Mouse (Mus musculus) heart, adult 2 months (tissue): Measurements from ENCODE around the gene Klk9. TPM values are rescaled to one million over a fixed set of nuclear protein-coding genes. Genes with fewer than 3 reads are reported as not detected.

Experiments
- DNase-seq, 2 experiments: peaks; one replicate each; pipeline ENCODE4 v3.0.0; 2021
- H3K27ac ChIP-seq: fragments of 200-600 bp; 2 replicates; pipeline ENCODE4 v1.8.1; 2022
- H3K27me3 ChIP-seq: fragments of 200-500 bp; 2 replicates; pipeline ENCODE4 v1.6.1; 2012; ENCODE audit warnings: mild to moderate bottlenecking, low read length, inconsistent platforms, mixed read lengths; ENCODE audit not compliant: control insufficient read depth, insufficient read depth
- H3K36me3 ChIP-seq: fragments of 200-500 bp; 2 replicates; pipeline ENCODE4 v1.6.1; 2012; ENCODE audit warnings: low read length, inconsistent platforms; ENCODE audit not compliant: control insufficient read depth, insufficient read depth
- H3K4me1 ChIP-seq: fragments of 200-500 bp; 2 replicates; pipeline ENCODE4 v1.6.1; 2011; ENCODE audit warnings: low read length; ENCODE audit not compliant: control insufficient read depth, insufficient read depth
- H3K4me3 ChIP-seq: fragments of 200-600 bp; 2 replicates; pipeline ENCODE4 v1.8.1; 2022
- H3K79me2 ChIP-seq: fragments of 200-500 bp; replicated peaks from 2 replicates; pipeline ENCODE4 v1.6.1; 2012; ENCODE audit warnings: mild to moderate bottlenecking, inconsistent platforms, low read length, moderate library complexity, mixed read lengths; ENCODE audit not compliant: control insufficient read depth, insufficient read depth
- H3K9ac ChIP-seq: fragments of 200-500 bp; 2 replicates; pipeline ENCODE4 v1.6.1; 2012; ENCODE audit warnings: low read depth, mild to moderate bottlenecking, control low read depth, inconsistent platforms, low read length, mixed read lengths
- CTCF ChIP-seq: fragments of 200-600 bp; IDR thresholded peaks from 2 replicates; pipeline ENCODE4 v1.8.1; 2022; ENCODE audit warnings: antibody characterized with exemption, mild to moderate bottlenecking, moderate library complexity
- EP300 ChIP-seq: fragments of 200-500 bp; IDR thresholded peaks from 2 replicates; pipeline ENCODE4 v1.6.1; 2011; ENCODE audit warnings: low read depth, low read length, control low read depth; ENCODE audit not compliant: insufficient read depth
- POLR2A ChIP-seq: fragments of 200-500 bp; IDR thresholded peaks from 2 replicates; pipeline ENCODE4 v1.6.1; 2011; ENCODE audit warnings: mild to moderate bottlenecking, low read depth, low read length, control low read depth; ENCODE audit not compliant: insufficient read depth
- WGBS: fragments of 180-500 bp; shearing (Covaris S2); methylation state at CpG from one replicate; pipeline ENCODE4 v1.1.7; 2018; 5-methylcytosine and 5-hydroxymethylcytosine counted together
- intact Hi-C: fragments of 180-260 bp; cut with DNase I; formaldehyde crosslinking; loops from one replicate; pipeline ENCODE4 v1.15.1; 2025
- polyA plus RNA-seq: library from polyadenylated mRNA; depleted of rRNA; stranded (reverse); fragments of >200 nt; gene quantifications from 2 replicates; pipeline ENCODE4 v1.2.3, GENCODE M21; 2012; rRNA removed
- total RNA-seq, 2 experiments: library from RNA; stranded (reverse); gene quantifications; 2 replicates each; pipeline ENCODE4 v1.2.3; 2021

Gene Klk9
- total and polyA plus RNA-seq, 3 experiments: 0.12 TPM; not detected in 2

DNA sequence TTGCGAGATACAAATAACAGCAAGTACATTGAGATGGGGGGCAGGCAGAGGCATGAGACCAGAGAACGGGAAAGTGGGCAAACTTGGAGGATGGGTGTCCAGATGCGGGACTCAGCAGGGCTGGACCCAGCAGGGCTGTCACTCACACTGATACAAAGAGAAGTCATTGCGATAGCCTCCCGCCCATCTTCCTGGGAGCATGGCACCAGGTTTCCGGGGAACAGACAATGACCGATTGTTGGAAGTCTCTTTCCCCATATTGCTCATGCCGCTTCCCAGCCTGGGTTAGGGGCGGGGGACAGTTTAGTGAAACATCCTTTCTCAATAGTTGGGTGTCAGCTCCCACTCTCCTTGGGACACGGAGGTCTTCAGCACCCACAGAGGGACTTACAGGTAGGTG is 32.5 kb downstream of the Klk9 start, which contains the start of gene Klk6:
Gene Klk6, plus strand, starts transcription at position 301 of the 400 bp plus-strand sequence.
- H3K4me1 ChIP-seq: no peaks in the 10 kb centered on the region
- no peak within 1 kb of the TSS for H3K27ac ChIP-seq
- WGBS: 78% methylated on average over 10 of the region's 10 CpGs
- no peaks in the 10 kb centered on the region for H3K36me3 ChIP-seq
- peak in 1 of 2 experiments; percentile 7 for DNase-seq
- TF ChIP-seq CTCF (no peak), EP300 (no peak), POLR2A (no peak)
- H3K4me3 ChIP-seq: no peak within 1 kb of the TSS
- intact Hi-C loops: no loop called here
- H3K79me2 ChIP-seq: no peaks in the 10 kb centered on the region
- no peak within 1 kb of the TSS for H3K9ac ChIP-seq
- no peaks in the 10 kb centered on the region for H3K27me3 ChIP-seq

DNA sequence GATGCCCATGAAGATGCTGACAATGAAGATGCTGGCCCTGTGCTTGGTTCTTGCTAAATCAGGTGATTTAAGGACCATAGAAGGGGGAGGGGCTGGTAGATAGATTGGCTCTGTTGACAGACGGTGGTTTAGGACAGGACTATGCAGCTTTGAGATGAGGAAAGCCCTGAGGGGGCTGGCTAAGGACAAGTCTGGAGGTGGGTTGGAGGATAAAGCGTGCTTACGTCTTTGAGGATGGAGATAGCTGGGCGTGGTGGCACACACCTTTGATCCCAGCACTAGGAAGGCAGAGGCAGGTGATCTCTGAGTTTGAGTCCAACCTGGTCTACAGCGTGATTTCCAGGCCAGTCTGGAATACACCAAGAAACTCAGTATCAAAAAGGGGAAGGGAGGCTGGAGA is 34.4 kb downstream of the Klk9 start:
- peak in 1 of 2 experiments; percentile 9 for DNase-seq
- Histone ChIP-seq H3K4me3 (no peak overlapping the region), H3K9ac (no peak overlapping the region), H3K27ac (no peak overlapping the region), H3K4me1 (no peaks in the 10 kb centered on the region), H3K79me2 (no peaks in the 10 kb centered on the region), H3K36me3 (no peaks in the 10 kb centered on the region), H3K27me3 (no peaks in the 10 kb centered on the region)
- intact Hi-C loops: no loop called here
- TF ChIP-seq POLR2A (no peak), CTCF (no peak), EP300 (no peak)
- 79% methylated on average over 5 of the region's 5 CpGs for WGBS

DNA sequence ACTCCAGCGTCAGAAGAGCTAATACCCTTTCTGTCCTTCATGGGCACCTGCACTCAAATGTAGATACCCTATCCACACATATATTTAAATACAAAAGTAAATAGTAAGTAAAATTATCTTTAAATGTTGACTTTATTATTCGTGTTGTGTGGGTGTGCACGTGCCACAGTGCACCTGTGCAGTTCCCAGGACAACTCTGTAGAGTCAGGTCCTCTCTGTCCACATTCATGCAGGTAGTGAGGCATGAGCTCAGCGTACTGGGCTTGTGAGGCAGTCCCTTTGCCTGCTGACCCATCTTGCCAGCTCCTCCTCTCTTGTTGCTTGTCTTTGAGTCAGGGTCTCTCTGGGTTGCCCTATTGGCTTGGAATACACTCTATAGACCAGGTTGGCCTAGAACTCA is 36.0 kb downstream of the Klk9 start:
- no peaks in the 10 kb centered on the region for H3K27me3 ChIP-seq
- peak in 1 of 2 experiments; percentile 0 for DNase-seq
- H3K4me1 ChIP-seq: no peaks in the 10 kb centered on the region
- no peak overlapping the region for H3K9ac ChIP-seq
- H3K36me3 ChIP-seq: no peaks in the 10 kb centered on the region
- H3K4me3 ChIP-seq: no peak overlapping the region
- WGBS: 78% methylated on average over 4 of the region's 4 CpGs
- H3K27ac ChIP-seq: no peak overlapping the region
- TF ChIP-seq EP300 (no peak), POLR2A (no peak), CTCF (no peak)
- no peaks in the 10 kb centered on the region for H3K79me2 ChIP-seq
- intact Hi-C loops: no loop called here

DNA sequence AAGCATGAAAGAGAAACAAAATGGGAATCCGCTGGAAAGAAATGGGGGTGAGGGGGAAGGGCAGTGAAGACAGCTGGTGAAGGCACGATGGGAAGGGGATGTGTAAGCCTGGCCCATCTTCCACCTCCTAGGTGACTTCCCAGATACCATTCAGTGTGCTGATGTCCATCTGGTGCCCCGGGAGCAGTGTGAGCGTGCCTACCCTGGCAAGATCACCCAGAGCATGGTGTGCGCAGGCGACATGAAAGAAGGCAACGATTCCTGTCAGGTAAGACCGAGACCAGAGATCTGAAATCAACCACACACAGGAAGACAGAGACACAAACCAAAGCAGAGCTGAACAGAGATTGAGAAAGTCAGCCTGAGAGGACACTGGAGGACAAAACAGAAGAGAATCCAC is 37.3 kb downstream of the Klk9 start:
- TF ChIP-seq CTCF: no peak
- no peak for TF ChIP-seq EP300
- no peak for TF ChIP-seq POLR2A
- no peaks in the 10 kb centered on the region for H3K36me3 ChIP-seq
- no peak overlapping the region for H3K4me3 ChIP-seq
- DNase-seq: no peak
- no peak overlapping the region for H3K27ac ChIP-seq
- H3K4me1 ChIP-seq: no peaks in the 10 kb centered on the region
- intact Hi-C loops: no loop called here
- no peaks in the 10 kb centered on the region for H3K79me2 ChIP-seq
- H3K27me3 ChIP-seq: no peaks in the 10 kb centered on the region
- no peak overlapping the region for H3K9ac ChIP-seq
- 85% methylated on average over 8 of the region's 8 CpGs for WGBS

DNA sequence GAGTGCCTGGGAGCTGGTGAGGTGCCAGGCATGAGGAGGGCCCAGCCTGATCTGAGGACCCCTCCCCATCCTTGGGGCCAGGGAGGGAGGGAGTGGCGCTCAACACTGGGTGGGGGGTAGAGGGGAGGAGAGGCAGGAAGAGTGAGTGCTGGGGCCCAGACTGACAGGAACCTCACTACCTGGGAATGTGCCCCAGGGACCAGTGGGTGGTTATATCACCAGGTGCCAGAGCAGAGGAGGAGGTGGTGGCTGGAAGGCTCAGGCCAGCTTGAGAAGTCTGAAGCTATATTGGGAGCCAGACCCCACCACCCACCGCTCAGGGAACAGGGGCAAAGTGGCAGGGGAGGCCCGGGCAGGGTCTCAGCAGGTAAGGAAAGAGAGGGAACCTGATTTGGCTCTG is 50.0 kb downstream of the Klk9 start, which contains the start of gene Klk5:
Gene Klk5, plus strand, starts transcription at position 271 of the 400 bp plus-strand sequence.
- 48% methylated on average over 3 of the region's 3 CpGs for WGBS
- Histone ChIP-seq H3K4me3 (no peak within 1 kb of the TSS), H3K36me3 (no peaks in the 10 kb centered on the region), H3K27me3 (no peaks in the 10 kb centered on the region), H3K4me1 (no peaks in the 10 kb centered on the region), H3K79me2 (no peaks in the 10 kb centered on the region), H3K9ac (no peak within 1 kb of the TSS), H3K27ac (no peak within 1 kb of the TSS)
- TF ChIP-seq EP300 (no peak), CTCF (no peak), POLR2A (no peak)
- DNase-seq: no peak
- intact Hi-C loops: no loop called here

DNA sequence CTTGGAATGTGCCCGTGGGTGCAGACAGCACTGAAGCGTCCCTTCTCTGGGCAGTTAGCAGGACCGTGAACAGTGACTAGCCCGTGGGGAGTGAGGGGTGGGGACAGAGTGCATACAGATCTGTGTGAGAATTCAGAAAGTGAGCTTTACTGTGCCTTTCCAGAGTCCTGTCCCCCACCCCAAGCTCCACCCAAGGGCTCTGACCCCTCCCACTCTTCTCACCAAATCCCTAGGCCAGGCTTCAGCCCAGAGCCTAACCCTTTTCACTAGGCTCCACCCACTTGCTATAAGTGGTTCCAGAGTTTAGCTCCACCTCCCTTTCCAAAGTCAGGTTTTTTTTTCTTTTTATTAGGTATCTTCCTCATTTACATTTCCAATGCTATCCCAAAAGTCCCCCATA is 52.1 kb downstream of the Klk9 start:
- TF ChIP-seq EP300: no peak
- TF ChIP-seq CTCF: no peak
- TF ChIP-seq POLR2A: no peak
- 72% methylated on average over 4 of the region's 4 CpGs for WGBS
- Histone ChIP-seq H3K4me3 (no peak overlapping the region), H3K9ac (no peak overlapping the region), H3K36me3 (no peaks in the 10 kb centered on the region), H3K27ac (no peak overlapping the region), H3K27me3 (no peaks in the 10 kb centered on the region), H3K4me1 (no peaks in the 10 kb centered on the region), H3K79me2 (no peaks in the 10 kb centered on the region)
- no peak for DNase-seq
- intact Hi-C loops: no loop called here

Other genes starting within 250 kb of the Klk9 start
- gene Cd33, start 247.5 kb upstream of the Klk9 start, total RNA-seq: 1 to 10 TPM; 2.4 to 3.5 TPM
- gene Cd33, start 247.5 kb upstream of the Klk9 start, polyA plus RNA-seq: 7.6 and 7.9 TPM in 2 replicates
- under 1 TPM; 0.86 to 0.93 TPM for gene Zfp658, start 229.6 kb upstream of the Klk9 start, total RNA-seq
- gene Zfp658, start 229.6 kb upstream of the Klk9 start, polyA plus RNA-seq: 0.70 and 1.0 TPM in 2 replicates
- gene Zfp719, start 212.3 kb upstream of the Klk9 start, total RNA-seq: 1 to 10 TPM; 3.8 to 5.9 TPM
- gene Zfp719, start 212.3 kb upstream of the Klk9 start, polyA plus RNA-seq: 1.4 and 3.3 TPM in 2 replicates
- not detected for gene Zfp819, start 184.7 kb upstream of the Klk9 start, total RNA-seq
- gene Zfp819, start 184.7 kb upstream of the Klk9 start, polyA plus RNA-seq: not detected in 2 replicates
- gene Ceacam18, start 157.2 kb upstream of the Klk9 start, total RNA-seq: not detected
- not detected in 2 replicates for gene Ceacam18, start 157.2 kb upstream of the Klk9 start, polyA plus RNA-seq
- gene Siglece, start 131.7 kb upstream of the Klk9 start, total RNA-seq: 1 to 10 TPM; 1.6 to 1.9 TPM
- 1.7 and 2.1 TPM in 2 replicates for gene Siglece, start 131.7 kb upstream of the Klk9 start, polyA plus RNA-seq
- gene Ctu1, start 119.9 kb upstream of the Klk9 start, total RNA-seq: 1 to 10 TPM; 3.1 to 3.2 TPM
- 2.5 and 3.2 TPM in 2 replicates for gene Ctu1, start 119.9 kb upstream of the Klk9 start, polyA plus RNA-seq
- gene Klk14, start 101.5 kb upstream of the Klk9 start, total RNA-seq: under 1 TPM in 1 of 2 experiments, not detected in 1; 0.30 TPM
- 0.44 and 0.45 TPM in 2 replicates for gene Klk14, start 101.5 kb upstream of the Klk9 start, polyA plus RNA-seq
- not detected for gene Klk13, start 79.3 kb upstream of the Klk9 start, total RNA-seq
- gene Klk13, start 79.3 kb upstream of the Klk9 start, polyA plus RNA-seq: 0.18 and 0.35 TPM in 2 replicates
- gene Klk12, start 23.0 kb upstream of the Klk9 start, total RNA-seq: not detected
- not detected in 2 replicates for gene Klk12, start 23.0 kb upstream of the Klk9 start, polyA plus RNA-seq
- gene Klk11, start 17.3 kb upstream of the Klk9 start, total RNA-seq: under 1 TPM; 0.25 to 0.44 TPM
- 0.20 and 0.78 TPM in 2 replicates for gene Klk11, start 17.3 kb upstream of the Klk9 start, polyA plus RNA-seq
- under 1 TPM; 0.27 to 0.65 TPM for gene Klk10, start 10.9 kb upstream of the Klk9 start, total RNA-seq
- 0.70 and 1.8 TPM in 2 replicates for gene Klk10, start 10.9 kb upstream of the Klk9 start, polyA plus RNA-seq
- gene Klk8, start 5.7 kb downstream of the Klk9 start, total RNA-seq: 10 to 100 TPM; 10.6 TPM
- gene Klk8, start 5.7 kb downstream of the Klk9 start, polyA plus RNA-seq: 8.5 and 9.0 TPM in 2 replicates
- not detected for gene Klk7, start 19.4 kb downstream of the Klk9 start, total RNA-seq
- gene Klk7, start 19.4 kb downstream of the Klk9 start, polyA plus RNA-seq: 0.08 TPM in 1 of 2 replicates, not detected in the other
- gene Klk6, start 32.6 kb downstream of the Klk9 start, total RNA-seq: not detected
- gene Klk6, start 32.6 kb downstream of the Klk9 start, polyA plus RNA-seq: not detected in 2 replicates
- not detected for gene Klk5, start 50.1 kb downstream of the Klk9 start, total RNA-seq
- gene Klk5, start 50.1 kb downstream of the Klk9 start, polyA plus RNA-seq: not detected in 2 replicates
- not detected for gene Klk4, start 89.3 kb downstream of the Klk9 start, total RNA-seq
- not detected in 2 replicates for gene Klk4, start 89.3 kb downstream of the Klk9 start, polyA plus RNA-seq
- not detected for gene Klk15, start 141.8 kb downstream of the Klk9 start, total RNA-seq
- gene Klk15, start 141.8 kb downstream of the Klk9 start, polyA plus RNA-seq: not detected in 2 replicates
- not detected for gene Klk1b8, start 158.8 kb downstream of the Klk9 start, total RNA-seq
- not detected in 2 replicates for gene Klk1b8, start 158.8 kb downstream of the Klk9 start, polyA plus RNA-seq
- not detected for gene Klk1b1, start 174.9 kb downstream of the Klk9 start, total RNA-seq
- not detected in 2 replicates for gene Klk1b1, start 174.9 kb downstream of the Klk9 start, polyA plus RNA-seq
- not detected for gene Klk1b9, start 184.2 kb downstream of the Klk9 start, total RNA-seq
- gene Klk1b9, start 184.2 kb downstream of the Klk9 start, polyA plus RNA-seq: not detected in 2 replicates
- not detected for gene Klk1b11, start 204.0 kb downstream of the Klk9 start, total RNA-seq
- not detected in 2 replicates for gene Klk1b11, start 204.0 kb downstream of the Klk9 start, polyA plus RNA-seq
- 1 to 10 TPM; 1.5 to 2.6 TPM for gene Klk1b26, start 220.3 kb downstream of the Klk9 start, total RNA-seq
- gene Klk1b26, start 220.3 kb downstream of the Klk9 start, polyA plus RNA-seq: 0.15 and 0.90 TPM in 2 replicates